Mouse (Mus musculus): ENCODE data around the gene Cep170b.
A peak's percentile ranks its signal among the peaks of the same experiment; 100 is the strongest.

Cep170b gene

DNA sequence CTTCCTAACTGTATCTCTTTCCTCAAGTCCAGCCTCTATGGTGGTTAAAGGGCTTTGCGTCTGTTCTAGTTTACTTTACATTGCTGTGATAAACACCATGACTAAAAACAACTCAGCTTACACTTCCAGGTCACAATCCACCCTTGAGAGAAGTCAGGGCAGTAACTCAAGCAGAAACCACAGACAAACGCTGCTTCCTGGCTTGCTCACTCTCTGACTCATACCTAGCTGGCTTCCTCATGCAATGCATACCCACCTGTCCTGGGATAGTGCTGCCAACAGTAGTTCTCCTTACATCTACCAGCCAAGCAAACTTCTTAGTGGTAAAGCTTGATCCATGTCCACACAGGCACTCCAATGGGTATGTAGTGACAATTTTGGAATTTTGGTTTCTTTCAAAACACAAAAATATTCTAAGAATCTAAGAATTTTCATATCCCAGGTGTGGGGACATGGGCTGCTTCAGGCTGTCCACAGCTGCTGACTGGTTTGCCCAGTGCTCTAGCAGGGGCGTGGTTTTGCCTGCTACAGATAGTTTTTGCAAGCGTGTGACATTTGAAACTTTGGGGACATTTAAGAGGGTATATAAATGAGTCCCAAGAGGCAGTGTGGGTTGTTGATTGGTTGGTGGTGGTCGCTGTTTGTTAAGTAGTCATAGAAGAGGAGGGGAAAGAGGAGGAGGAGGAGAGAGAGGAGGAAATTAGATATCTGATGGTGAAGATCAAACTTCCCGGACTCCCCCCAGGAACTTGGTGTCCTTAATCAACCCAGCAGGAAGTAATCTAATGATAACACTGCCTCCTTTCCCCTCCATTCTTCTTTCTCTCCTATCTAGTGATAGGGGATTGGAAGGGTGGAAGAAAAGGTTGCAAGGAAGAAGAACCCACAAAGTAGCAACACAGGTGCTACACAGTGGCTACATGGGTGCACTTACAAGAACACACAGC lies 17.6 kb upstream of the Cep170b start:
- no peak for DNase-seq (ENCODE audit: low spot score in 2 of 2)

DNA sequence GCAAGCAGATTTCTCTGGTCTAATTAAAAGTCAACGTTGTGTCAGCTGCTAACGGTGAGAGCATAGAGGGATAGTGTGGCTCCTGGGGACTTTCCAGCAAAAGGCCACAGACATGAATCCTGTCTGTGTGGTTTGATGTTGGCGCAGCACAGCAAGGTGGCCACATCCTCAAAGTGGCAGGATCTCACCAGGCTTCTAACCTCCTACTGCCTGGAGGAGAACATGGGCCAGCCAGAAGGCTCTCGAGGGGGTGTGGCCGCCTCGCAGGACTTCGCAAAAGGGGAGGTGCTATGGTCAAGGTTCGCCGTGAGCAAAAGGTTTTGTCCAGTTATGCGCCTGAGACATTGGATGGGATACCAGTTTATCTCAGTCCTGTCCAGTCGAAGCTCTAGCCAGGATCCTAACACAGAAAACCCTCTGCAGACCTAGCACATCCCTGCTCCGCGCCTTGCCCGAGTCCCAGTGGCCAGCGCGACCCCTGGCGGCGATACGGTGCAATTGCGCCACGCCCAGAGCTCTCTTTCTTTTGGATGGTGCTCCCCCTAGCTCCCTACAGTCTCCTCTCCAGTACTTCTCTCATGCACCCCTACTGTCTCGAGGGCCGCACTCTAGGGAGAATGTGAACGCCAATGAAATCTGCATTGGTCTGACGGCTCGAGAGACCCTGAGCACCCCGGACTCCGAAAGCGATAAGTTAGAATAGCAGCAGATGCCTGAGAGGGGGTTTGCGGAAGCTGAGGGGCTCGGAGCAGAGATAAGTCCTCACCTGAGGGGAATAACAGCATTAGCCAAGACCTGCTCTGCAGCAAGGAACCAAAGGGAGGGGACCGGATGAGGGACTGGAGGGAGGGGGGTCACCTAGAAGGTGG lies 13.3 kb upstream of the Cep170b start:
- DNase-seq (ENCODE audit: low spot score in 2 of 2), result peak; percentile 87 to 93

DNA sequence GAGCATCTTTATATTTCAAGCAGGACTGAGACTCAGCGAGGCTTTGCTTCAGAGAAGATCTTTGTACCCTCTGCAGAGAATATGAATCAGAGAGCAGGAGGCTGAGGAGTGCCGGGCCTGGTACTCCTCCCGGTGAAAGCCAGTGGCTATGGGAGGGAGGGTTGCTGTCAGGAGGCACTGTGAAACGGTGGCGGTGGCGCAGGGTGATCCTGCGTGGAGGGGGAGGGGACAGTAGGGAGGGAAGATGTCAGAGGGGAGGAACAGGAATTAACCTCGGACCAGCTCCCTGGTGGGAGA lies 12.7 kb upstream of the Cep170b start:
- no peak for DNase-seq (ENCODE audit: low spot score in 2 of 2)

DNA sequence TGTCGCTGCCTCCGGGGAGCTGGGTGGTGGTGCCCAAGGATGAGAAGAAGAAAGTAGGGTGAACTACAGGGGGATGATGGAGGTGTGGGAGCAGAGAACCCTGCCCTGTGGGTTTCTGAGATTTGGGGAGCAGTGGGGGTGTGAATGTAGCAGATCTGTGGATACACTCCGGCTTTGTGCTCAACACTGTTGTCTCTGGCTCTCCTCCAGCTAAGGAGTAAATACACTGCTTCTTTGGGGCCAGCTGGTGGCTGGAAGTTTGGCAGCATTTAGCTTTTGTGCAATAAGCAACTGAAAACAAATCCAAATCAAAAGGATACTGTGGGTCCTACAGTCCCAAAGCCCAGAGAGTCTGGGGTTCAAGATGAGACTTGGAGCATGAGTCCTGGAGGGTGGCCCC lies 6.3 kb upstream of the Cep170b start:
- no peak for DNase-seq (ENCODE audit: low spot score in 2 of 2)

DNA sequence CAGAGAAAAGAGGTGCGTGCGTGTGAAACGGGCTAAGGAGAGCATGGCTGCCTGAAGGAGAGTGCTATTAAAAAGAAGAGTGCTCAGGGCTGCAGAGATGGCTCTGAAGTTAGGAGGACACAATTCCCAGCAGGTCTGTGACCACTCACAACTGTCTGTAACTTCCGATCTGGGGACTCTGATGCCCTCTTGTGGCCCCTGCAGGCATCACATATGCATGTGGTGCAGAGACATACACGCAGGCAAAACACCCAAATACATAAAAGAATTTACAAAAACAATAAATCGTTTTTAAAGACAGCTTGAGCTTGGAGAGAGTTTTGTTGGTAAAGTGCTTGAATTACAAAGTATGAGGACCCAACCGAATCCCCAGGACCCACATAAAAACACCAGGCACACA lies 3.1 kb upstream of the Cep170b start:
- DNase-seq (ENCODE audit: low spot score in 2 of 2), result peak in 1 of 2 experiments; percentile 69

DNA sequence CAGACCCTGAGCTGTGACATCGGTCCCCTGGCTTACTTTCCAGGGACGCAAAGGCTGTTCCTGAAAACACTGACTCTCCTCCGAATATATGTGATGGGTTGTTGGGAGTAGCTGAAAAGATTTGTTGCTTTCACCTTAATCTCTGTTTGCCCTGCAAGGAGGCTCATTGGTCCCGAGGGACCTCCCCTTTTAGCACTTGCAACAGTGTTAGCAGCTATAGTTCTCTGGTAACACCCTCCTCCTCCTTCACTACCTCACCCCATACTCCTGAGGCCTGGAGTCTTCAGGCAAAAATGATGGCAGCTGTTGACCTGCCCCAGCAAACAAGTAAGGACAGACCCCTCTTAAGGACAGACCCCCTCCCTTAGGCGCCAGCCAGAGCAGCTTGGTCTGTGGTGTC lies 1.3 kb upstream of the Cep170b start:
- DNase-seq (ENCODE audit: low spot score in 2 of 2), result no peak

DNA sequence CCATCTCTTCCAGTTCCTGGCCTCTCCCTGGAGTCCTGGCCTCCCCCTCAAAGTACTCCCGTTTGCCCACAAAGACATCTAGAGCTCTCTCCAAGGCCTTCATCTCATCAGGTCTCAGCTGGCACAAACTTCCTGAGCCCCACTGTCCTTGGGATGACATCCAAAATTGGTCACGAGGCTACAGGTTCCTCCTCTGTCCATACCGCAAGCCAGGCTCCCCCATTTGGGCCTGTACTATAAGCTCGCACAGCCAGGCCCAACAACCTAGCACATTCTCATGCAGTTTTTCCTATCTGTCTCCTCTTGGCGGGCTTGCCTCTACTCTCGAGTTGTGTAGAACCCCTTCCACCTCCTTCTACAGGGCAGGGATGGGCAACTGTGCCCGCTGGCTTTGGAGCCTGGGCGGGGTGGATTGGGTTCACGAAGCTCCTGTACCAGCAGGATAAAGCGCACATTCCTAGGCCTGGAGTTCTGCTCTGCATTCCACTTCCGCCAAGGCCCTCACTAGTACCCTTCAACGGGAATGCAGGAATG lies 702 bp downstream of the Cep170b start:
- DNase-seq (ENCODE audit: low spot score in 2 of 2), result no peak

DNA sequence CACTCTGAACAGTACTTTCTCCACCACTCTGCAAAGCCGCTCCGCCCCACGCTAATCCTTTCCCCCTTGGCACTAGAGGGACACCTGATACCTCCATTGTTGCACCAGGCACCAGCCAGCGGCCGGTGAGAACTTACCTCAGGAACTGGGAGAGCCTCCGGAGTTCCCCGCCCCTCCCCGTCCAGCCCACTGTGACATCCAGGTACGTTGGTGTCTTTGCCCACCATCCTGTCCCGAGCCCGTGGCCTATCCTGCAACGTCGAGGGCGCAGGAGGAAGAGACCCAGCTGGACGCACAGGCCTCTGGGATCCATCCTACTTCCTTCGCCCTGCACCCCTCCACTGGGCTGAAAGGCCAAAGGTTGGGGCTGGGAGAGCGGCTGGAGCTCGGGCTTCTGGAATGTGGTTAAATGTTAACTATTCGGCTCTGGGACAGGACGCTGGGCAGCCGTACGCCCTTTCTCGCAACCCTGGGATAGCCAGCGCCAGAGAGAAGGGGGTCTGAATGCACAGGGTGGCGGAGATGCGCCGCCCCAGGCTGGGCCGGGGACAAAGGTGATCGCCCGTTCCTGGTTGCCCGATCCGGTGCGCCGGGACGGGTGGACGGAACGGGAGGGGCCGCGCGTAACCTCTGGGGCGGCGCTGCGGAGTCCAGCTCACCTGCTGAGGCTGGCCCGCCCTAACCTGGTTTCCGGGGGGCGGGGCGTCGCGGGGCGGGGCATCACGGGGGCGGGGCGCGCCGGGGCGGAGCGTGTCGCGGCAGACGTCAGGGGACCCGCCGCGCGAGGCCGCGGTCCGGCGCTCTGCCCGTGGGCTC lies 1.4 kb downstream of the Cep170b start:
- DNase-seq (ENCODE audit: low spot score in 2 of 2), result no peak

DNA sequence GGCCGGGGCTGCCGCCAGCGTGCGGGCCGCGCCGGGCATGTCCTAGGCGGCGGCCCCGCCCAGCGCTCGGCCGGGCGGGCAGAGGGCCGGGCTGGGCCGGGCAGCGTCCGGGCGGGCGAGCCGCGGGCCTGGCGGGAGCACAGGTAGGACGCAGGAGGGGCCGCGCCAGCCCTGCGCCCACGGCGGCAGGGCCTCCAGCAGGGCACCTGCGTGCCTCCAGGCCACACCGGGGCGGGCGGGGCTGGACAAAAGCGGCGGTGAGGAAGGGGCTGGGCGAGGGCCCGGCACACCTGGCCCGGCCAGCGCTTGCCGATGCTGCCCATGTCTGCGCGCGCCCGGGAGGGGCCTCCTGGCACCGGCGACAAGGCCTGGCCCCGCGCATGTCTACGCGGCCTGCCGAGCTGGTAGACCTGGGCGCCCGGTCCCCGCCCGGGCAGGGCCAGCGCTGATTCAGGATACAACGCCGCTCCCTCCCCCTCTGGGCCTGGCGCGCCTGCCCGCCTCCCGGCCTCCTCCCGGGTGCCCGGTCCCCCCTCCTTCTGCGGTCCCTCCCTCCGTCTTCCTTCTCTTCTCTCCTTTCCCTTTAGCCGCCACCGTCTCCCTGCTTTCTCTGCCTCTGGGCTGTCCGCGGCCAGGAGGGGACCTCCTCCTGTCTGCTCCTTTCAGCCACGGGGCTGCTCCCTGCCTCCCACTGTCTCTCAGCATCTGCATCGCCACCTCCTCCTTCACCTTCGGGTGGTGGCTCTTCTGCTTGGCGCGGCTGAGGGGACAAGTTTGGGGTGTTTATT lies 2.2 kb downstream of the Cep170b start:
- DNase-seq (ENCODE audit: low spot score in 2 of 2), result peak in 1 of 2 experiments; percentile 56

DNA sequence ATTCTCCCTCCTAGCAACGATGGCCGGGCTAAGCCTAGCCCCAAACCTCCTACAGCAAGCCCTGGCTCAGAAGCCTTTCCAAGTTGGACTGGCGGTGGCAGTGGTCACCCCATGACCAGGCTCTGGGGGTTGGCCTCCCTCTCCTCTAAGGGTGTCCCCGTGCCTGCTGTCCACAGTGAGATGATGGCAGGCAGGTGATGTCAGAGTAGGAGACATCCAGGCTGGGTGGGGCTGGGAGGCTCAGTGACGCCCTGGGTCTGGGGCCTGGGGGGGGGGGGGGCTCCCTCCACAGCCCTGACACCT lies 2.7 kb downstream of the Cep170b start:
- no peak for DNase-seq (ENCODE audit: low spot score in 2 of 2)

DNA sequence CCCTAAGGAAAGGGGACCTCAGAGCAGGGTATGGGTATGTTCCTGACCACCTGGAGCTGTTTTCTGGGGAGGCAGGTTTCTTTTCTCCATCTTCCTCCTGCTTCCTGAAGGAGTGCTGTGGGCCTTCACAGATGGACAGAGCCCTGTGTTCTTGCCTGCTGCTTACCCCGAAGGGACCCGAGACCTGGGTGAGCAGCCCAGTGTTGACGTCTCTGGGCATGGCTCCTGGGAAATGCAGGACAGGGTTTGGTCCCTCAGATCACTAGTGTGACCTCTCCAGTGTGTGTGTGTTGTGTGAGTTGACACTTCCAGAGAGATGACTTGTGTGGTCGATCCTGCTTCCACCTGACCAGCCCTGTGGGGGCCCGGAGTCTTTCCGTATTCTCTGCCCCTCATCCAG lies 3.2 kb downstream of the Cep170b start:
- no peak for DNase-seq (ENCODE audit: low spot score in 2 of 2)

DNA sequence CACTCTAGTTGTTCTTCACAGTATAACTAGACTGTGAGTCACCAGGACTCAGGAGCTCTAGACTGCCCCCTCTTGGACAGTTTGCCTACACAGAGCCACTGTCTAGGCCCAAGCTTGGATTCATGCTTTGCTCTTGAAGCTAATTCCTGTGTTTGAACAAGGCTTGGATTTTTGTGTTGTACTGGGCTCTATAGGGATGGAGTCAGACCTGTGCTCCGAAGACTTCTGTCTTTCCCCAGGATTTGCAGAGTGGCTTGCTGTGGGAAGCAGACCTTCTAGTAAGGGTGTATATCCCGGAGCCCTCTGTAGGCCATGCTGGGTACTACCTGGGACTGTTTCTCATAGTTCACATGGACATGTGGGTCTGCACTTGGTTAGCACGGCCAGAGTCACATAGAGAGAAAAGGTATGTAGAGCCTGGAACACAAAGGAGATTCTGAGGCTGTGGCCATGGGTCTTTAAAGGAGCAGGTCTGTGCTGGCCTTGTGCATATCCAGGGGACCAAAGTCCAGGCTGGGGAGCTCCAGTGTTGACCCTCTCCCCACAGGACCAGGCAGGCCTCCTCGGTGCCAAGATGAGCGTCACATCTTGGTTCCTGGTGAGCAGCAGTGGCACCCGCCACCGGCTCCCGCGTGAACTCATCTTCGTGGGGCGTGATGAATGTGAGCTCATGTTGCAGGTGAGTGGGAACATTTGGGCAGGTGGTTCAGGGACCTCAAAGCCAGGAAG lies 4.0 kb downstream of the Cep170b start:
- peak in 1 of 2 experiments; percentile 82 for DNase-seq (ENCODE audit: low spot score in 2 of 2)

DNA sequence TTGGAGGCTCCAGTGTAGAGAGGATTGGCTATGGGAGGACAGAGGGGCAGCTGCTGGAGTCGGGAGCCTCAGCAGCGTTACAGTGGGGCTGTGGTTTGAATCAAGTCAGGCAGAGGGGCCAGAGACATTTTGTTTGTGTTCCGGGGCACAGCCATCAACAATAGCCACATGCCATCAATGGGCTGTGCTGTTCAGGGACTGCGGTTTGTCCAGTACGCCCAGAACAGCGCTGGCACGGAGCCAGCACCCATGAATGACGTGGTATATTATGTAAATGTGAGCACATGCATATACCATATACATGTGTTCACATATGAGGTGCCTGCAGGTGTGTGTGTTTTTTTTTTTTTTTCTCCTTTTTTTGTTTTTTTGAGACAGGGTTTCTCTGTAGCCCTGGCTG lies 7.5 kb downstream of the Cep170b start:
- no peak for DNase-seq (ENCODE audit: low spot score in 2 of 2)

DNA sequence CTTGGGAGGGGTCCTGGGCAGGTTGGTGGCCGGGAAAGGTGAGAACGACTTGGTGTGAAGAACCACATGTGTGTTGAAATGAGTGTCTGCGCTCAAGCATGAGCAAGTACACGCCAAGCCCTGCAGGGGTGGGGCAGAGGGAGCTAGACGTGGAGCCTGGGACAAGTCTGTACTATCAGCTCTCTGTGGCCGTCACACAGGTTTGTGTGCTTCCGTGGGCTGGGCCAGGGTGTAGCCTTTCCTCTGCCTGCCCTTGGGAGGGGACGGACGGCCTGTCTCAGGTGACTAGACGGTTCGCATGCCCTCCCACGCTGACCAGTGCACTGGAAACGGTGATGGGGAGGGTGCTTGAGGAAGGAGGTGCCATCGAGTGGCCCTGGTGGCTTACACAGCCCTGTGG lies 10.6 kb downstream of the Cep170b start:
- DNase-seq (ENCODE audit: low spot score in 2 of 2), result no peak

DNA sequence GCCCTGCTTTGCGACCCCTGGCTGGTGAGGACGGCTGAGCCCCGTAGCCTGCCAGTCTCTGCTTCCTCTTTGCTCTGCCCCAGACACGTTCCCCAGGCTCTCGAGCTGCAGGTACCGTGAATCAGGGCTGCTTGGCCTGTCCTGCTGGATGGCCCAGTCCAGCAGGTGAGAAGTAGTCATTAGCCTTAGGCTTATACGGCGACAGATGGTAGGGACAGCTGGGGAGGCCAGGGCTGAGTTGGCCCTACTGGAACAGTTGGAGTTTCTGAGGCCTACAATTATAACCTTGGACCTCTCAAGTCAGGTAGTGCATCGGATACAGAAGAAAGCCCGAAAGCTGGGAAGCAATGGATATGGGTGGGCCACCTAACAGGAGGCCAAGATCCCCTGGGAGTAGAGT lies 12.3 kb downstream of the Cep170b start:
- DNase-seq (ENCODE audit: low spot score in 2 of 2), result no peak

DNA sequence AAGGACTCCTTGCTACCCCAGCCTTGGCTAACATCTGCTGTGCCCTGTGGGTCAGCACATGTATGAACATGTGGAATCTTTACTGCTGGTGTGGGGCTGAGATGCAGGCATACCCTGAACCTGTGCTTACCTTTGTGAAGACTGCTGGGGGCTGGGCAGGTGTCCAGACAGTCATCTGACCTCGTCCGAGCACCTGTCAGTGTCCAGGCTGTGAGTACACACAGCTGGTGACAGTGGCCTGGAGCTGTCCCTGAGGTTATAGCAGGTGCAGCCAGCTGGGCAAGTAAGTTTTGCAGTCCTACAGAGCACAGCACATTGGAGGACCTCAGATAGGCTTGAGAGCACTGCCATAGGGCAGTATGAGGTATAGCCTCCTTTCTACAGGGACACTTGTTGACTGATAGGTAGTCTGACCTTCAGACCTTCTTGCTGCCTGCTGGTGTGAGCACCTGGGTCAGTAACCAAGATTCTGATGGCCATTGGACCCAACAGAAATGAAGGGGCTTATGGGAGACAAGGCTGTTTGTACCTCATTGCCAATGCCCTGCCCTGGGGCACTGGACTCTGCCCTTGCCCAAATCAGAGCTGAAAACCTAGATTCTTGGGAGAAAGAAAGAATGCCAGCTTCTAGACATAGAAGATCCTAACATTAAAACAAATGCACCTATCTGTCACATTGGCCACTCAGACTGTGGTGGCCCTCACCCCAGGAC lies 14.0 kb downstream of the Cep170b start:
- DNase-seq (ENCODE audit: low spot score in 2 of 2), result no peak

DNA sequence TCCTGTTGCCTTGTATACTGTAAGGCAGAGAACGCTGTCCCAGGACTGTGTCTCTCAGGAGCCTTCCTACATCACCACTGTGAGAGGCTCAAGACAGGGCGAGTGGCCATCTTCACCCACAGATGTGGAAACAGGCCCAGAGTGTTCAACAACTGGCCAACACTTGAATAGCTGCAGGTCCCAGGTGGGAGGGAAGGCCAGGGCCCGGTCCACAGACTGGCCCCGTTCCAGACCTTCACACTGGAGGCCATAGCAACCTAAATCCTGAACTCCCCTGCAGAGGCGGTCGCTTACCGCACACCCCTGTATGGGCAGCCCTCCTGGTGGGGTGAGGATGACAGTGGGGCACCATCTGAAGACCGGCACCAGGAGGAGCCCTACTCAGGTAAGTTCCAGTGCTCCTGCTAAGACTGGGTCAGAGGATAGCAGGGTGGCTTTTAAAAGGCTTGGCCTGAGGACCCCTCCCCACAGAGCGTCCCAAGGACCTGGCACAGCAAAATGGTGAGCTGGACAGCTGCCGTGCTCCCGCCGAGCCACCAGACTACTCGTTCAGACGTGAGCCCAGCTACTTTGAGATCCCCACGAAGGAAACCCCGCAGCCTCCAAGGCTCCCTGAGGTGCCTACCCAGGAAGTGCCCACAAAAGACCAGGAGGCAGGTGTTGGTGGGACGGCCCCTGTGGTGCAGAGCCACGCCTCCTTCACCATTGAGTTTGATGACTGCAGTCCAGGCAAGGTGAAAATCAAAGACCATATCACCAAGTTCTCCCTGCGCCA lies 14.8 kb downstream of the Cep170b start:
- DNase-seq (ENCODE audit: low spot score in 2 of 2), result no peak

DNA sequence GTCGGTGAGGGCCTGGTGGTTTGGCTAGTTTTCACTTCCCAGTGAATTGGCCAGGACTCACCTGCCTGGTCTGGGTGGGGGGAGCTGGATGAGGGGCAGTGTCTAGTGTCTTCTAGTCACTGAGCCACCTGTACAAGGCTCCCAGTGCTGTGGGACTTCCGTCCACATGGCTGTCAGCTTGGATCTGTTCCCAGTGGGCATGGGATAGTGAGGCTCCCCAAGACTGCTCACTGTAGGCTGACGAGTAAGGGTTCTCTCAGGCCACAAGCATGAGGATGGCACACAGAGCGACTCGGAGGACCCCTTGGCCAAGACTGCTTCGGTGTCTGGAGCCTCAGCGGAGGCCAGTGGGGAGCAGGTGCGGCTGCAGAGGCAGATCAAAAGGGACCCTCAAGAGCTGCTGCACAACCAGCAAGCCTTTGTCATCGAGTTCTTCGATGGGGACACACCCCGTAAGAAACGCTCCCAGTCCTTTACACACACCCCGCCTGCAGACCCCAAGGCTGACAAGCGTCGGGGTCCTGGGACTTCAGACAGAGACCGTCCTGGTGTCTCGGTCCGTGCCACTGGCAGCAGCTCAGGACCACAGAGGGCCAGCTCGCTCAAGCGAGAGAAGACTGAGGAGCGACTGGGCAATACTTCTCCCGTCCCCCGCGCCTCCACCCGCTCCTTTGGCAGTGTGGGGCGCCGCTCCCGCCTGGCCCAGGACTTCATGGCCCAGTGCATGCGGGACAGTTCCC lies 15.8 kb downstream of the Cep170b start:
- peak in 1 of 2 experiments; percentile 56 for DNase-seq (ENCODE audit: low spot score in 2 of 2)

DNA sequence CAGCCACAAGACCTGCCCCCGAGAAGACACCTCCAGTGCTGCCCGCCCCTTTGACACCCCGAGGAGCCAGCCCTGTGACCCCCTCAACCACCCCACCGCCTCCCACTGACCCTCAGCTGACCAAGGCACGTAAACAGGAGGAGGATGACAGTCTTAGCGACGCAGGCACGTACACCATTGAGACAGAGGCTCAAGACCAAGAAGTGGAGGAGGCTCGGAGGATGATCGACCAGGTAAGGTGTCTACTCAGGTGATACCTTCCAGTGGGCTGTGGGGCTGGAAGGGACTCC lies 16.3 kb downstream of the Cep170b start:
- no peak for DNase-seq (ENCODE audit: low spot score in 2 of 2)

All from cerebellum, postnatal 4 days (tissue).